Mouse (Mus musculus) cerebellum, adult 2 months (tissue): ENCODE data around the gene Tmem186.

ENCODE experiments used
- CTCF ChIP-seq: fragments of 200-500 bp; IDR thresholded peaks from 2 replicates; pipeline ENCODE4 v1.5.1; 2011; ENCODE audit warnings: low read depth, mild to moderate bottlenecking, control low read depth, low read length, moderate library complexity, borderline replicate concordance; ENCODE audit not compliant: insufficient read depth
- POLR2A ChIP-seq: fragments of 200-500 bp; IDR thresholded peaks from 2 replicates; pipeline ENCODE4 v1.6.1; 2011; ENCODE audit warnings: low read length, control low read depth, borderline replicate concordance; ENCODE audit not compliant: insufficient read depth

GRCm38 (mm10) chr16:8679780-8680179 lies 42.3 kb upstream of the Tmem186 start:
- no peak for TF ChIP-seq POLR2A
- no peak for TF ChIP-seq CTCF
